Comparison of ENCODE assay signal across 7 mouse cellular contexts in genomic region chr8:87645371-87645770, GRCm38 (mm10).
DNase-seq lines count a peak whose midpoint lies in the region; ATAC-seq lines count a peak whose summit lies in the region.

No protein-coding gene starts in this region.

- H3K36me3 ChIP-seq in hindbrain, embryonic 15.5 days: no peaks in the 10 kb centered on the region
- no peaks in the 10 kb centered on the region for H3K36me3 ChIP-seq in intestine, embryonic 15.5 days

- peak; percentile 60 to 65 for DNase-seq in right cerebral cortex, postnatal 10 days (ENCODE audit: low spot score in 2 of 2)
- DNase-seq in right cerebral cortex, postnatal 25 days: no peak
- DNase-seq in cerebellum, postnatal 36 days: peak; percentile 75 to 78
- DNase-seq in frontal cortex, postnatal 25 days (ENCODE audit: low spot score in 2 of 2): no peak
- no peak for DNase-seq in urinary bladder, postnatal 14 days (ENCODE audit: low spot score)

- peaks cover 18% of the 10 kb centered on the region for H3K4me1 ChIP-seq in hindbrain, embryonic 15.5 days (replicated peaks)
- H3K4me1 ChIP-seq in intestine, embryonic 15.5 days (replicated peaks): 0 out of 2 replicates have a peak, but pooled peaks cover 5% of the 10 kb centered on the region

- ATAC-seq in hindbrain, embryonic 15.5 days (ENCODE audit: low FRiP score, low read depth): peak; percentile 85
- no peak for ATAC-seq in intestine, embryonic 15.5 days

- H3K9ac ChIP-seq in hindbrain, embryonic 15.5 days: no peak overlapping the region
- no peak overlapping the region for H3K9ac ChIP-seq in intestine, embryonic 15.5 days

- no peaks in the 10 kb centered on the region for H3K9me3 ChIP-seq in hindbrain, embryonic 15.5 days
- no peaks in the 10 kb centered on the region for H3K9me3 ChIP-seq in intestine, embryonic 15.5 days

- no peak overlapping the region for H3K4me2 ChIP-seq in hindbrain, embryonic 15.5 days
- no peak overlapping the region for H3K4me2 ChIP-seq in intestine, embryonic 15.5 days (replicated peaks)

- no peak overlapping the region for H3K4me3 ChIP-seq in hindbrain, embryonic 15.5 days
- no peak overlapping the region for H3K4me3 ChIP-seq in intestine, embryonic 15.5 days (replicated peaks)

- H3K27me3 ChIP-seq in hindbrain, embryonic 15.5 days: no peaks in the 10 kb centered on the region
- no peaks in the 10 kb centered on the region for H3K27me3 ChIP-seq in intestine, embryonic 15.5 days (replicated peaks)

- WGBS in hindbrain, embryonic 15.5 days: 23% methylated on average over 6 of the region's 6 CpGs
- 32% methylated on average over 6 of the region's 6 CpGs for WGBS in intestine, embryonic 15.5 days

- peak overlapping the region; percentile 38 for H3K27ac ChIP-seq in hindbrain, embryonic 15.5 days (replicated peaks)
- H3K27ac ChIP-seq in intestine, embryonic 15.5 days: no peak overlapping the region

Comparison
In these comparisons a context has a peak if more than half of its experiments do, and no peak if none do; other contexts are left out.
1. DNase-seq: peak in right cerebral cortex, postnatal 10 days (2 of 2) and cerebellum, postnatal 36 days (2 of 2); none in right cerebral cortex, postnatal 25 days (single experiment), frontal cortex, postnatal 25 days (0 of 2) and urinary bladder, postnatal 14 days (single experiment).